8 mouse cellular contexts compared by ENCODE assay signal in genomic region chr9:56118582-56118981, GRCm38 (mm10). TPM values are rescaled to one million over a fixed set of nuclear protein-coding genes. Genes with fewer than 3 reads are reported as not detected.
DNase-seq lines count a peak whose midpoint lies in the region; ATAC-seq lines count a peak whose summit lies in the region.

No protein-coding gene starts in this region.

- H3K4me1 ChIP-seq in embryonic facial prominence, embryonic 12.5 days, result 0 out of 2 replicates have a peak, but pooled peaks cover 5% of the 10 kb centered on the region
- peaks cover 24% of the 10 kb centered on the region for H3K4me1 ChIP-seq in heart, embryonic 10.5 days
- no peaks in the 10 kb centered on the region for H3K4me1 ChIP-seq in kidney, embryonic 14.5 days (ENCODE audit: control insufficient read depth, insufficient read depth, low read length)

- H3K4me2 ChIP-seq in embryonic facial prominence, embryonic 12.5 days (replicated peaks), result peak overlapping the region; percentile 68
- H3K4me2 ChIP-seq in kidney, embryonic 14.5 days (replicated peaks; ENCODE audit: low read depth, low read length), result peak overlapping the region; percentile 69

- ATAC-seq in embryonic facial prominence, embryonic 12.5 days (ENCODE audit: insufficient number of reproducible peaks, insufficient read depth, low FRiP score, low TSS enrichment), result no peak
- ATAC-seq in kidney, embryonic 14.5 days (ENCODE audit: low FRiP score, low TSS enrichment), result 0 out of 2 replicates have a peak, but pooled peaks have one; percentile 22
- ATAC-seq in monocyte, adult 5-6 weeks (replicated peaks; ENCODE audit: insufficient number of reproducible peaks, low FRiP score, low TSS enrichment, poor library complexity, severe bottlenecking), result peak; percentile 64

- peak overlapping the region; percentile 41 for H3K9ac ChIP-seq in embryonic facial prominence, embryonic 12.5 days
- peak overlapping the region; percentile 49 for H3K9ac ChIP-seq in kidney, embryonic 14.5 days (ENCODE audit: low read depth, low read length)

- H3K9me3 ChIP-seq in embryonic facial prominence, embryonic 12.5 days, result no peaks in the 10 kb centered on the region
- H3K9me3 ChIP-seq in heart, embryonic 10.5 days, result no peaks in the 10 kb centered on the region
- H3K9me3 ChIP-seq in kidney, embryonic 14.5 days (ENCODE audit: control insufficient read depth, low read length), result no peaks in the 10 kb centered on the region

- DNase-seq in A20 (ENCODE audit: low read depth, low spot score) (peak; percentile 88), liver (peak; percentile 71)
- DNase-seq in adrenal gland, postnatal 25 days, result peak; percentile 56
- DNase-seq in heart, embryonic 10.5 days (ENCODE audit: low spot score), result peak; percentile 90
- peak; percentile 46 to 78 for DNase-seq in spleen, postnatal 4 days (ENCODE audit: low spot score in 2 of 2)

- 3% methylated on average over 14 of the region's 14 CpGs for WGBS in embryonic facial prominence, embryonic 12.5 days
- 3% methylated on average over 14 of the region's 14 CpGs for WGBS in heart, embryonic 10.5 days
- WGBS in kidney, embryonic 14.5 days, result 3% methylated on average over 14 of the region's 14 CpGs

- H3K27me3 ChIP-seq in embryonic facial prominence, embryonic 12.5 days, result no peaks in the 10 kb centered on the region
- peaks cover 3% of the 10 kb centered on the region; the same call in 1 of the 2 replicates for H3K27me3 ChIP-seq in heart, embryonic 10.5 days (ENCODE audit: insufficient read depth, poor library complexity, severe bottlenecking)
- no peaks in the 10 kb centered on the region for H3K27me3 ChIP-seq in kidney, embryonic 14.5 days (ENCODE audit: control insufficient read depth, insufficient read depth, low read length)

- H3K4me3 ChIP-seq in embryonic facial prominence, embryonic 12.5 days, result peak overlapping the region; percentile 33
- peak overlapping the region; percentile 59 for H3K4me3 ChIP-seq in heart, embryonic 10.5 days
- peak overlapping the region; percentile 34 for H3K4me3 ChIP-seq in kidney, embryonic 14.5 days (ENCODE audit: low read length)

- H3K36me3 ChIP-seq in embryonic facial prominence, embryonic 12.5 days, result no peaks in the 10 kb centered on the region
- no peaks in the 10 kb centered on the region for H3K36me3 ChIP-seq in heart, embryonic 10.5 days
- no peaks in the 10 kb centered on the region for H3K36me3 ChIP-seq in kidney, embryonic 14.5 days (ENCODE audit: control insufficient read depth, insufficient read depth, low read length)

- H3K27ac ChIP-seq in embryonic facial prominence, embryonic 12.5 days, result no peak overlapping the region
- peak overlapping the region; percentile 72 for H3K27ac ChIP-seq in heart, embryonic 10.5 days
- H3K27ac ChIP-seq in kidney, embryonic 14.5 days (ENCODE audit: low read depth, low read length), result no peak overlapping the region

RNA-seq across cellular contexts. Expression of gene Pstpip1, which starts 28.8 kb away (rescaled TPM):
- total RNA-seq in adrenal gland, postnatal 25 days (2021), result 0.76 and 0.90 TPM in 2 replicates
- polyA plus RNA-seq in embryonic facial prominence, embryonic 12.5 days (2016; fragmentation: Nextera tagmentation; extraction: Ambion mirVana), result 0.88 and 0.89 TPM in 2 replicates
- 0.58 and 1.2 TPM in 2 replicates for polyA plus RNA-seq in heart, embryonic 10.5 days (2016; fragmentation: Nextera tagmentation; extraction: Ambion mirVana)
- polyA plus RNA-seq in kidney, embryonic 14.5 days (2014; fragmentation: Nextera tagmentation; extraction: Ambion mirVana), result 0.28 and 0.53 TPM in 2 replicates
- 114 to 190 TPM (median 131 TPM) in 3 replicates for total RNA-seq in monocyte, adult 5-6 weeks (2017)

RNA-seq across cellular contexts. Expression of gene Tspan3, which starts 46.7 kb away (rescaled TPM):
- total RNA-seq in adrenal gland, postnatal 25 days (2021), result 83.2 and 102 TPM in 2 replicates
- polyA plus RNA-seq in embryonic facial prominence, embryonic 12.5 days (2016; fragmentation: Nextera tagmentation; extraction: Ambion mirVana), result 468 and 479 TPM in 2 replicates
- 399 and 412 TPM in 2 replicates for polyA plus RNA-seq in heart, embryonic 10.5 days (2016; fragmentation: Nextera tagmentation; extraction: Ambion mirVana)
- 418 and 533 TPM in 2 replicates for polyA plus RNA-seq in kidney, embryonic 14.5 days (2014; fragmentation: Nextera tagmentation; extraction: Ambion mirVana)
- 4.1 to 9.5 TPM (median 7.8 TPM) in 3 replicates for total RNA-seq in monocyte, adult 5-6 weeks (2017)
